Mouse (Mus musculus) embryonic facial prominence, embryonic 12.5 days (tissue): Measurements from ENCODE around the gene Tec. TPM values are rescaled to one million over a fixed set of nuclear protein-coding genes. Genes with fewer than 3 reads are reported as not detected.

Experiments
- ATAC-seq: fragments of 200-750 bp; cut with Nextera tagmentation; 2 replicates; pipeline ENCODE4 v1.8.0; 2017; ENCODE audit not compliant: insufficient number of reproducible peaks, insufficient read depth, low FRiP score, low TSS enrichment
- H3K27ac ChIP-seq: fragments of 300-500 bp; sonication (generic); 2 replicates; pipeline ENCODE4 v1.5.1; 2016; ENCODE audit warnings: mild to moderate bottlenecking
- H3K27me3 ChIP-seq: fragments of 300-500 bp; sonication (generic); 2 replicates; pipeline ENCODE4 v1.6.1; 2016; ENCODE audit warnings: mild to moderate bottlenecking, moderate library complexity
- H3K36me3 ChIP-seq: fragments of 300-500 bp; sonication (generic); 2 replicates; pipeline ENCODE4 v1.6.1; 2016; ENCODE audit warnings: mild to moderate bottlenecking
- H3K4me1 ChIP-seq: fragments of 300-500 bp; sonication (generic); 2 replicates; pipeline ENCODE4 v1.6.1; 2016
- H3K4me2 ChIP-seq: fragments of 300-500 bp; sonication (generic); replicated peaks from 2 replicates; pipeline ENCODE4 v1.6.1; 2016; ENCODE audit warnings: mild to moderate bottlenecking, moderate library complexity
- H3K4me3 ChIP-seq: fragments of 300-500 bp; sonication (generic); 2 replicates; pipeline ENCODE4 v1.5.1; 2016; ENCODE audit warnings: mild to moderate bottlenecking
- H3K9ac ChIP-seq: fragments of 300-500 bp; sonication (generic); 2 replicates; pipeline ENCODE4 v1.6.1; 2016; ENCODE audit warnings: mild to moderate bottlenecking, moderate library complexity
- H3K9me3 ChIP-seq: fragments of 300-500 bp; sonication (generic); 2 replicates; pipeline ENCODE4 v1.6.1; 2016; ENCODE audit warnings: mild to moderate bottlenecking, moderate library complexity
- WGBS: fragments of 180-500 bp; shearing (Covaris S2); methylation state at CpG from one replicate; pipeline ENCODE4 v1.1.7; 2016; 5-methylcytosine and 5-hydroxymethylcytosine counted together
- polyA plus RNA-seq: library from polyadenylated mRNA; unstranded; fragments of >200 nt; fragmentation: Nextera tagmentation; extraction: Ambion mirVana; gene quantifications from 2 replicates; pipeline ENCODE4 v1.2.1, GENCODE M21; 2016

Gene Tec
- polyA plus RNA-seq, 1 experiment from 2014 or later: 3.3 TPM

- Histone ChIP-seq H3K4me2 (no peak overlapping the region), H3K27ac (no peak overlapping the region), H3K9ac (no peak overlapping the region), H3K27me3 (no peaks in the 10 kb centered on the region), H3K36me3 (no peaks in the 10 kb centered on the region), H3K9me3 (no peaks in the 10 kb centered on the region), H3K4me1 (no peaks in the 10 kb centered on the region), H3K4me3 (no peak overlapping the region)
- WGBS: 59% methylated on average over 19 of the region's 19 CpGs
- ATAC-seq: no peak
Measured at GRCm38 (mm10) chr5:72886458-72887222, 18.4 kb upstream of the Tec start.

- H3K4me3 ChIP-seq: no peak overlapping the region
- WGBS: 80% methylated on average over 3 of the region's 3 CpGs
- H3K36me3 ChIP-seq: no peaks in the 10 kb centered on the region
- no peak overlapping the region for H3K27ac ChIP-seq
- no peak overlapping the region for H3K9ac ChIP-seq
- H3K4me2 ChIP-seq: no peak overlapping the region
- H3K4me1 ChIP-seq: no peaks in the 10 kb centered on the region
- ATAC-seq: no peak
- no peaks in the 10 kb centered on the region for H3K27me3 ChIP-seq
- no peaks in the 10 kb centered on the region for H3K9me3 ChIP-seq
Measured at GRCm38 (mm10) chr5:72883706-72884105, 15.4 kb upstream of the Tec start.

GRCm38 (mm10) chr5:72882412-72882765, 14.1 kb upstream of the Tec start:
- H3K4me2 ChIP-seq: no peak overlapping the region
- H3K9ac ChIP-seq: no peak overlapping the region
- no peak for ATAC-seq
- H3K27ac ChIP-seq: no peak overlapping the region
- H3K4me1 ChIP-seq: no peaks in the 10 kb centered on the region
- no peaks in the 10 kb centered on the region for H3K36me3 ChIP-seq
- 68% methylated on average over 2 of the region's 2 CpGs for WGBS
- no peak overlapping the region for H3K4me3 ChIP-seq
- no peaks in the 10 kb centered on the region for H3K27me3 ChIP-seq
- H3K9me3 ChIP-seq: no peaks in the 10 kb centered on the region

- H3K9ac ChIP-seq: no peak overlapping the region
- no peak for ATAC-seq
- no peaks in the 10 kb centered on the region for H3K36me3 ChIP-seq
- H3K27me3 ChIP-seq: no peaks in the 10 kb centered on the region
- no peak overlapping the region for H3K4me3 ChIP-seq
- H3K4me2 ChIP-seq: no peak overlapping the region
- 85% methylated on average over 12 of the region's 12 CpGs for WGBS
- H3K27ac ChIP-seq: no peak overlapping the region
- no peaks in the 10 kb centered on the region for H3K9me3 ChIP-seq
- H3K4me1 ChIP-seq: no peaks in the 10 kb centered on the region
Measured at GRCm38 (mm10) chr5:72881748-72882411, 13.6 kb upstream of the Tec start.

- no peak for ATAC-seq
- H3K4me3 ChIP-seq: no peak overlapping the region
- H3K9me3 ChIP-seq: no peaks in the 10 kb centered on the region
- WGBS: 52% methylated on average over 5 of the region's 5 CpGs
- H3K9ac ChIP-seq: no peak overlapping the region
- peaks cover 16% of the 10 kb centered on the region for H3K27me3 ChIP-seq
- H3K4me2 ChIP-seq: no peak overlapping the region
- H3K36me3 ChIP-seq: no peaks in the 10 kb centered on the region
- H3K27ac ChIP-seq: no peak overlapping the region
- 0 out of 2 replicates have a peak, but pooled peaks cover 4% of the 10 kb centered on the region for H3K4me1 ChIP-seq
Measured at GRCm38 (mm10) chr5:72879736-72880135, 11.5 kb upstream of the Tec start.

- 82% methylated on average over 4 of the region's 4 CpGs for WGBS
- no peak overlapping the region for H3K27ac ChIP-seq
- no peak overlapping the region for H3K4me3 ChIP-seq
- H3K9me3 ChIP-seq: no peaks in the 10 kb centered on the region; the same call in 1 of the 2 replicates
- H3K36me3 ChIP-seq: no peaks in the 10 kb centered on the region
- H3K4me1 ChIP-seq: 0 out of 2 replicates have a peak, but pooled peaks cover 3% of the 10 kb centered on the region
- H3K9ac ChIP-seq: no peak overlapping the region
- peaks cover 22% of the 10 kb centered on the region for H3K27me3 ChIP-seq
- ATAC-seq: no peak
- H3K4me2 ChIP-seq: no peak overlapping the region
Measured at GRCm38 (mm10) chr5:72871114-72871513, 2.8 kb upstream of the Tec start.

- no peaks in the 10 kb centered on the region; the same call in 1 of the 2 replicates for H3K9me3 ChIP-seq
- no peak overlapping the region for H3K27ac ChIP-seq
- no peak overlapping the region for H3K9ac ChIP-seq
- peaks cover 21% of the 10 kb centered on the region for H3K27me3 ChIP-seq
- 72% methylated on average over 14 of the region's 14 CpGs for WGBS
- no peak overlapping the region for H3K4me2 ChIP-seq
- H3K4me3 ChIP-seq: no peak overlapping the region
- no peak for ATAC-seq
- no peaks in the 10 kb centered on the region for H3K36me3 ChIP-seq
- no peaks in the 10 kb centered on the region for H3K4me1 ChIP-seq
Measured at GRCm38 (mm10) chr5:72869779-72870608, 1.7 kb upstream of the Tec start.

GRCm38 (mm10) chr5:72867036-72867672, 1.1 kb downstream of the Tec start:
- no peak for ATAC-seq
- Histone ChIP-seq H3K9ac (no peak overlapping the region), H3K4me3 (0 out of 2 replicates have a peak overlapping the region, but pooled peaks have one; percentile 50), H3K36me3 (no peaks in the 10 kb centered on the region), H3K27ac (no peak overlapping the region), H3K4me2 (peak overlapping the region; percentile 84), H3K9me3 (no peaks in the 10 kb centered on the region; the same call in 1 of the 2 replicates), H3K4me1 (no peaks in the 10 kb centered on the region), H3K27me3 (peaks cover 21% of the 10 kb centered on the region)
- 21% methylated on average over 16 of the region's 16 CpGs for WGBS

GRCm38 (mm10) chr5:72866260-72866905, 1.9 kb downstream of the Tec start:
- peaks cover 21% of the 10 kb centered on the region for H3K27me3 ChIP-seq

GRCm38 (mm10) chr5:72864654-72865178, 3.6 kb downstream of the Tec start:
- H3K9me3 ChIP-seq: no peaks in the 10 kb centered on the region
- H3K9ac ChIP-seq: no peak overlapping the region
- peaks cover 21% of the 10 kb centered on the region for H3K27me3 ChIP-seq
- no peak for ATAC-seq
- H3K36me3 ChIP-seq: no peaks in the 10 kb centered on the region
- H3K27ac ChIP-seq: no peak overlapping the region
- H3K4me1 ChIP-seq: peaks cover 4% of the 10 kb centered on the region; the same call in 1 of the 2 replicates
- no peak overlapping the region for H3K4me3 ChIP-seq
- 72% methylated on average over 3 of the region's 3 CpGs for WGBS
- no peak overlapping the region for H3K4me2 ChIP-seq

More at GRCm38 (mm10) chr5:72866260-72866905, 1.9 kb downstream of the Tec start:
- H3K27ac ChIP-seq: no peak overlapping the region
- WGBS: 58% methylated on average over 6 of the region's 6 CpGs
- no peak for ATAC-seq
- no peaks in the 10 kb centered on the region; the same call in 1 of the 2 replicates for H3K9me3 ChIP-seq
- H3K4me1 ChIP-seq: peaks cover 4% of the 10 kb centered on the region; the same call in 1 of the 2 replicates
- no peak overlapping the region for H3K4me2 ChIP-seq
- no peak overlapping the region for H3K9ac ChIP-seq
- H3K4me3 ChIP-seq: no peak overlapping the region
- H3K36me3 ChIP-seq: no peaks in the 10 kb centered on the region
